Mouse (Mus musculus): ENCODE results near the gene Fbxo17.
"Not testable (repeated sequence)": the region's sequence is repeated elsewhere in the genome, so short reads cannot be mapped to it uniquely, and the experiment has no call there.

The Fbxo17 gene

DNA sequence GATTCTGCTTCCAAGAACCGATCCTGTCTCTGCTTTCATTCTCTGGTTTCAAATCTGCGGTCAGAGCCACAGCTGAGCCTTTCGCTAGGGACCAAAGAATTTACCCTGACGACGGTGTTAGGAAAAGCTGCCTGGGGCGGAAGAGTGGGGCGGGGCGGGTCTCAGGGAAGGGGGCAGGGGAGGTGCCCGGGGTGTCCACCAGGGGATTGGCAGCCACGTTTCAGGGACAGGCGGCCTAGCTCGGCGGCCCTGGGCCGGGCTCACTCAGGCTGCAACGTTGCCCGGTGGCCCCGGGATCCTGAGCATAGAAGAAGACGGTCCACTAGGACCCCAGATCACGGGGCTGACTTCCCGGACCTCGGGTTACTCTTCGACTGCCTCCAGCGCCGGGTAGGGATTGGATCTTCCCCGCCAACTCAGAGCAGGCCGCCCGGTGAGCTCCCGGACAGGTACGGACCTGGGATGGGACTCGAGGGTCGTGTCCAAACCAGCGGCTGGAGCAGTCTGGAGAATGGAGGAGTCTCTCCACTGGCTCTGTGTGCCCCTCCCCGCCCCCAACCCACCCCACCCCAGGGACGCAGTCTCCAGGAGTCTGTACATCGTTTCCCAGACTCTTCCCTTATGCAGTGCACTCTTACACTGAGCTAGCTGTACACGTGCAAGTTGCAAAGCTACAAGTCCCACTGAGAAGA lies at the start of gene Fbxo17:
Fbxo17 (plus strand) TSS at position 215 of the 692 bp plus-strand sequence.
- in situ Hi-C loops (cut with MboI; ENCODE audit: low sequenced_read_pairs), result no loop called here

- in situ Hi-C loops (cut with MboI; ENCODE audit: low sequenced_read_pairs), result no loop called here
Observed at GRCm38 (mm10) chr7:28671172-28671571, 45.4 kb upstream of the Fbxo17 start.

GRCm38 (mm10) chr7:28672276-28672675 lies 44.3 kb upstream of the Fbxo17 start:
- in situ Hi-C loops (cut with MboI; ENCODE audit: low sequenced_read_pairs), result no loop called here

DNA sequence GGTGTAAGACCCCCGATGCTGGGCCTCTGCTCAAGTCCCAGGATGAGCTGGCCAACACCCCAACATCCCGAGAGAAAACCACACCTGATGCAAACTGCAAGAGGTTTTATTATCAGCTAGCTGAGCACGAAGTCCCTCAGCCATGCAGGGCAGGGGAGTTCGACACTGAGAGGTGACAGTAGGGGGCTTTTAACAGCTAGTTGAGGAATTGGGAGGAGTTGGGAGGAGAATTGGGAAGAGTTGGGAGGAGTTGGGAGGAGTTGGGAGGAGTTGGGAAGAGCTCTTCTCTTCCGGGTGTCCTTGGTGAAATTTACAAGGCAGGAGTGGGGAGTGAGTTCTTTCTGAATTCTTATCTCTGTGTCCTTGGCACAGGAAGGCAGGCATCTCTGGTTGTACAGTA lies 43.8 kb upstream of the Fbxo17 start:
- in situ Hi-C loops (cut with MboI; ENCODE audit: low sequenced_read_pairs), result not testable (repeated sequence)

GRCm38 (mm10) chr7:28674994-28675393 lies 41.6 kb upstream of the Fbxo17 start:
- in situ Hi-C loops (cut with MboI; ENCODE audit: low sequenced_read_pairs), result no loop called here

DNA sequence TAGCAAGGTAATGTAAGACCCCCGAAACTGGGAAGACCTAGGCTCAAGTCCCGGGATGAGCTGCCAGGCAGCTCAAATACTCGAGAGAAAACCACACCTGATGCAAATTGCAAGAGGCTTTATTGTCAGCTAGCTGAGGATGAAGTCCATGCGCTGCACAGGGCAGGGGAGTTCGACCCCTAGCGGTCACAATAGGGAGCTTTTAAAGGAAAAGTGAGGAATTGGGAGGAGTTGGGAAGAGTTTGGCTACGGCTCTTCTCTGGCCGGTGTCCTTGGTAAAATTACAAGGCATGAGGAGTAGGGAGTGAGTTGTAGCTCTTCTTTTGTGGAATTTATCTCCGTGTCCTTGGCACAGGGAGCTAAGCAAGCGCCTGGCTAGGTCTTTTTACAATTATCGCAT lies 40.9 kb upstream of the Fbxo17 start:
- in situ Hi-C loops (cut with MboI; ENCODE audit: low sequenced_read_pairs), result no loop called here

GRCm38 (mm10) chr7:28676811-28677541 lies 39.6 kb upstream of the Fbxo17 start:
- in situ Hi-C loops (cut with MboI; ENCODE audit: low sequenced_read_pairs), result no loop called here

GRCm38 (mm10) chr7:28677624-28678023 lies 39.0 kb upstream of the Fbxo17 start:
- in situ Hi-C loops (cut with MboI; ENCODE audit: low sequenced_read_pairs), result no loop called here

GRCm38 (mm10) chr7:28691075-28691474 lies 25.5 kb upstream of the Fbxo17 start:
- in situ Hi-C loops (cut with MboI; ENCODE audit: low sequenced_read_pairs), result no loop called here

- in situ Hi-C loops (cut with MboI; ENCODE audit: low sequenced_read_pairs), result no loop called here
Observed at GRCm38 (mm10) chr7:28692545-28693320, 23.9 kb upstream of the Fbxo17 start, which contains the start of gene Fbxo27. Gene Fbxo27 (plus strand): TSS chr7:28692849.

- in situ Hi-C loops (cut with MboI; ENCODE audit: low sequenced_read_pairs), result no loop called here
Observed at GRCm38 (mm10) chr7:28693321-28693966, 23.2 kb upstream of the Fbxo17 start.

- in situ Hi-C loops (cut with MboI; ENCODE audit: low sequenced_read_pairs), result no loop called here
Observed at GRCm38 (mm10) chr7:28694423-28694822, 22.2 kb upstream of the Fbxo17 start.

GRCm38 (mm10) chr7:28694966-28695511 lies 21.6 kb upstream of the Fbxo17 start:
- in situ Hi-C loops (cut with MboI; ENCODE audit: low sequenced_read_pairs), result no loop called here

- in situ Hi-C loops (cut with MboI; ENCODE audit: low sequenced_read_pairs), result no loop called here
Observed at GRCm38 (mm10) chr7:28697277-28697676, 19.3 kb upstream of the Fbxo17 start.

GRCm38 (mm10) chr7:28700269-28700668 lies 16.3 kb upstream of the Fbxo17 start:
- in situ Hi-C loops (cut with MboI; ENCODE audit: low sequenced_read_pairs), result no loop called here

- in situ Hi-C loops (cut with MboI; ENCODE audit: low sequenced_read_pairs), result not testable (repeated sequence)
Observed at GRCm38 (mm10) chr7:28701306-28701705, 15.3 kb upstream of the Fbxo17 start.

DNA sequence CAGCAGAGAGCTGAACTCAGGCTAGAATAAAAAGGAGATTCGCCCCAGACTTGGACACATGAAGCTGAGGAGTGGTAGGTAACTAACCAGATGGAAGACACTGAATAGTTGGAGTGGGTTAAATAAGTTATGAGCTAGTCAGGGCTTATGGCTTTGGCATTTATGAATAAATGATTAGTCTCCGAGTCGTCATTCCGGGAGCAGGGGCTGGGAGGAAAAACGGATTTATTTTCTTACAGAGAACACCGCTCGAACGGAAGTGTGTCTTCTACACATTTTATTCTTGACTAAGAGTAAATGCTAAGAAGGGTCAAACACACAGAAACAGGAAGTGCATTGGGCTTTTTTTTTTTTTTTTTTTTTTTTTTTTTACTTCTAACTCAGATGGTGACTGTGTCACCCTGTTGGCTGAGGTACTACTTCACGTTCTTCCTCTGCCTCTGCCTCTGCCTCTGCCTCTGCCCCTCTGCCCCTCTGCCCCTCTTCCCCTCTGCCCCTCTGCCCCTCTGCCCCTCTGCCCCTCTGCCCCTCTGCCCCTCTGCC lies 13.9 kb upstream of the Fbxo17 start:
- in situ Hi-C loops (cut with MboI; ENCODE audit: low sequenced_read_pairs), result no loop called here

DNA sequence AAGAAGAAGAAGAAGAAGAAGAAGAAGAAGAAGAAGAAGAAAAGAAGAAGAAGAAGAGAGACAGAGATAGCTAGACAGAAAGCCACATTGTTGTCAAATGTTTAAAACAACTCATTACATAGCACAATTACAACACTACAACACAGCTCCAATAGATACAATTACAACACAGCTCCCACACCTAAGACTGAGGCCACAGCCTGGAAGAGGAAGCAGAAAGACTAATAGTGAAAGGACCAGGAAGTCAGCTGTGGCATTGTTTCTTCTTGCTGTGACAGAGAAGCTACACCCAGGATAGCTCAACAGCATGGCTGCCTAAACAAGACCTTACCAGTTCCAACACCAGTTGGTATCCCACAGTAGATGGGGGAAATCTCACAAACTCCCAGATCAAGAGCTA lies 7.2 kb upstream of the Fbxo17 start:
- in situ Hi-C loops (cut with MboI; ENCODE audit: low sequenced_read_pairs), result no loop called here

GRCm38 (mm10) chr7:28710962-28711361 lies 5.6 kb upstream of the Fbxo17 start:
- in situ Hi-C loops (cut with MboI; ENCODE audit: low sequenced_read_pairs), result no loop called here

DNA sequence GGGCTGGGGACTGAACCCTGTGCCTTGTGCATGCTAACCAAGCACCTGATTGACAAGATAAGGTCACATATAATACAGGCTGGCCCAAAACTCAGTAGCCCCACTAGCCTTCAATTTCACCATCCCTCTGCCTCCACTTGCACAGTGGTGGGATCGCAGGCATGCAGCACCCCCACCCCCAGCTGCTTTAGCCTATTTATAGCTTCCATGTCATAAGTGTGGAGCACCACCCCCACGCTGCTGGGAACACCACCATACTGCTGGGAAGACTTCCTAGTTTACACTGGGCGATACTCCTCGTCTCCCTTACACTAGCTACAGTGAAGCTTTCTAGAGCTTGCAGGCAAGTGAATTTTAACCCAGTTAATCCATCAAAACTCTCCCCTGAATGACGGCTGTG lies 1.9 kb upstream of the Fbxo17 start:
- in situ Hi-C loops (cut with MboI; ENCODE audit: low sequenced_read_pairs), result no loop called here

GRCm38 (mm10) chr7:28715598-28715997 lies 1.0 kb upstream of the Fbxo17 start:
- in situ Hi-C loops (cut with MboI; ENCODE audit: low sequenced_read_pairs), result no loop called here
